Mouse (Mus musculus) embryonic stem cell, embryonic (primary cell): ENCODE data around the gene Cd79b.

Source experiments
- CTCF ChIA-PET, 4 experiments: fragments of 300-600 bp in 2 of 4; fragments of 350-600 bp in 2 of 4; sonication (Branson Sonifier 250); formaldehyde crosslinking; loops; one replicate each; lab custom pipeline; 2022; ENCODE audit warnings: inconsistent platforms in 2 of 4; lab: Charles Lee
- POLR2A ChIA-PET, 4 experiments: fragments of 300-600 bp in 2 of 4; fragments of 350-600 bp in 2 of 4; sonication (Branson Sonifier 250); formaldehyde crosslinking; loops; one replicate each; lab custom pipeline; 2022; ENCODE audit warnings: antibody characterized with exemption in 4 of 4, inconsistent platforms in 1 of 4; lab: Charles Lee

Gene Cd79b

GRCm38 (mm10) chr11:106314333-106314812, at the start of gene Cd79b:
Cd79b (minus strand) TSS chr11:106314762.
- ChIA-PET CTCF (interaction anchor here in 1 of 4 experiments (0.7 to 2.7 kb wide), 3 partner anchors 12 to 48 kb away, joined by 3 to 16 read pairs (median 3); no protein-coding TSS in a partner anchor), POLR2A (interaction anchor here in 2 of 4 experiments (0.6 to 1.5 kb wide), 10 partner anchors 14 to 187 kb away, joined by 3 to 6 read pairs (median 3); partner anchors contain the start of genes Ccdc47 (in 1 of the 2), Ern1 (in 1 of the 2) and Tcam1 (in 1 of the 2))

GRCm38 (mm10) chr11:106359350-106359749, 44.8 kb upstream of the Cd79b start:
- ChIA-PET POLR2A (no interaction called here), CTCF (interaction anchor here in 3 of 4 experiments (0.6 to 1.5 kb wide), 3 partner anchors 14 to 1483 kb away, joined by 3 to 4 read pairs (median 4); no protein-coding TSS in a partner anchor)

GRCm38 (mm10) chr11:106355382-106356128, 41.0 kb upstream of the Cd79b start:
- ChIA-PET POLR2A (interaction anchor here in 2 of 4 experiments (1.1 to 1.3 kb wide), 3 partner anchors 18 to 145 kb away, joined by 3 read pairs; no protein-coding TSS in a partner anchor), CTCF (interaction anchor here in 3 of 4 experiments (0.8 to 1.5 kb wide), 4 partner anchors 11 to 37 kb away, joined by 3 to 6 read pairs (median 4); no protein-coding TSS in a partner anchor)

GRCm38 (mm10) chr11:106354181-106354580, 39.6 kb upstream of the Cd79b start:
- ChIA-PET POLR2A (no interaction called here), CTCF (interaction anchor here in 1 of 4 experiments (0.6 kb wide), 1 partner anchor 1148 kb away, joined by 3 read pairs; no protein-coding TSS in a partner anchor)

- POLR2A ChIA-PET, result interaction anchor here in 1 of 4 experiments (0.6 kb wide), 1 partner anchor 268 kb away, joined by 5 read pairs; no protein-coding TSS in a partner anchor
Observed at GRCm38 (mm10) chr11:106353188-106353587, 38.6 kb upstream of the Cd79b start, which contains the start of gene Scn4a. Scn4a (minus strand) TSS chr11:106353288.

GRCm38 (mm10) chr11:106351941-106352340, 37.4 kb upstream of the Cd79b start:
- ChIA-PET CTCF (interaction anchor here in 2 of 4 experiments (0.6 to 1.3 kb wide), 3 partner anchors 14 to 1146 kb away, joined by 3 to 4 read pairs (median 3); no protein-coding TSS in a partner anchor), POLR2A (no interaction called here)

More at GRCm38 (mm10) chr11:106353188-106353587, 38.6 kb upstream of the Cd79b start, which contains the start of gene Scn4a:
- CTCF ChIA-PET, result interaction anchor here in 1 of 4 experiments (0.6 kb wide), 1 partner anchor 159 kb away, joined by 5 read pairs; no protein-coding TSS in a partner anchor

- ChIA-PET CTCF (interaction anchor here in 2 of 4 experiments (0.7 to 1.3 kb wide), 3 partner anchors 14 to 15 kb away, joined by 3 to 4 read pairs (median 4); no protein-coding TSS in a partner anchor), POLR2A (interaction anchor here in 1 of 4 experiments (0.5 kb wide), 1 partner anchor 20 kb away, joined by 9 read pairs; no protein-coding TSS in a partner anchor)
Observed at GRCm38 (mm10) chr11:106351253-106351652, 36.7 kb upstream of the Cd79b start.

- ChIA-PET POLR2A (no interaction called here), CTCF (interaction anchor here in 2 of 4 experiments (0.7 to 1.3 kb wide), 3 partner anchors 13 to 15 kb away, joined by 3 to 4 read pairs (median 4); no protein-coding TSS in a partner anchor)
Observed at GRCm38 (mm10) chr11:106350853-106351252, 36.3 kb upstream of the Cd79b start.

GRCm38 (mm10) chr11:106349772-106350171, 35.2 kb upstream of the Cd79b start:
- CTCF ChIA-PET, result interaction anchor here in 1 of 4 experiments (1.4 kb wide), 1 partner anchor 47 kb away, joined by 3 read pairs; no protein-coding TSS in a partner anchor
- POLR2A ChIA-PET, result interaction anchor here in 1 of 4 experiments (1.0 kb wide), 1 partner anchor 153 kb away, joined by 3 read pairs; no protein-coding TSS in a partner anchor

GRCm38 (mm10) chr11:106344910-106345309, 30.3 kb upstream of the Cd79b start:
- POLR2A ChIA-PET, result interaction anchor here in 3 of 4 experiments (0.6 to 1.9 kb wide), 6 partner anchors 10 to 156 kb away, joined by 3 to 4 read pairs (median 4); no protein-coding TSS in a partner anchor
- CTCF ChIA-PET, result interaction anchor here in 1 of 4 experiments (0.7 kb wide), 1 partner anchor 48 kb away, joined by 3 read pairs; no protein-coding TSS in a partner anchor

GRCm38 (mm10) chr11:106340990-106341520, 26.5 kb upstream of the Cd79b start:
- CTCF ChIA-PET, result interaction anchor here in 1 of 4 experiments (0.7 kb wide), 1 partner anchor 10 kb away, joined by 3 read pairs; no protein-coding TSS in a partner anchor

GRCm38 (mm10) chr11:106339323-106339722, 24.8 kb upstream of the Cd79b start:
- ChIA-PET POLR2A (interaction anchor here in 1 of 4 experiments (0.6 kb wide), 1 partner anchor 23 kb away, joined by 8 read pairs; no protein-coding TSS in a partner anchor), CTCF (interaction anchor here in 3 of 4 experiments (0.5 to 1.5 kb wide), 6 partner anchors 9 to 679 kb away, joined by 3 to 23 read pairs (median 4); no protein-coding TSS in a partner anchor)

More at GRCm38 (mm10) chr11:106340990-106341520, 26.5 kb upstream of the Cd79b start:
- POLR2A ChIA-PET, result interaction anchor here in 1 of 4 experiments (0.6 kb wide), 1 partner anchor 82 kb away, joined by 3 read pairs; no protein-coding TSS in a partner anchor

GRCm38 (mm10) chr11:106338870-106339269, 24.3 kb upstream of the Cd79b start:
- ChIA-PET CTCF (interaction anchor here in 3 of 4 experiments (0.5 to 1.5 kb wide), 3 partner anchors 27 to 679 kb away, joined by 3 to 5 read pairs (median 4); no protein-coding TSS in a partner anchor), POLR2A (interaction anchor here in 1 of 4 experiments (0.6 kb wide), 1 partner anchor 23 kb away, joined by 8 read pairs; no protein-coding TSS in a partner anchor)

- POLR2A ChIA-PET, result interaction anchor here in 1 of 4 experiments (1.6 kb wide), 1 partner anchor 11 kb away, joined by 3 read pairs; no protein-coding TSS in a partner anchor
- CTCF ChIA-PET, result interaction anchor here in 2 of 4 experiments (1.1 to 1.2 kb wide), 2 partner anchors 13 to 41 kb away, joined by 3 to 4 read pairs; no protein-coding TSS in a partner anchor
Observed at GRCm38 (mm10) chr11:106338029-106338428, 23.5 kb upstream of the Cd79b start.

GRCm38 (mm10) chr11:106334066-106334465, 19.5 kb upstream of the Cd79b start:
- ChIA-PET POLR2A (interaction anchor here (0.6 to 1.5 kb wide), 9 partner anchors 10 to 481 kb away, joined by 3 to 6 read pairs (median 3); no protein-coding TSS in a partner anchor), CTCF (interaction anchor here (0.5 to 1.4 kb wide), 10 partner anchors 31 to 375 kb away, joined by 3 to 14 read pairs (median 4); no protein-coding TSS in a partner anchor)

GRCm38 (mm10) chr11:106332458-106332857, 17.9 kb upstream of the Cd79b start:
- POLR2A ChIA-PET, result interaction anchor here in 3 of 4 experiments (0.9 to 1.6 kb wide), 5 partner anchors 11 to 169 kb away, joined by 3 to 4 read pairs (median 4); partner anchors contain the start of genes Ccdc47 (in 1 of the 3) and Ddx42 (in 1 of the 3)
- CTCF ChIA-PET, result interaction anchor here in 2 of 4 experiments (0.6 to 1.9 kb wide), 7 partner anchors 30 to 252 kb away, joined by 3 to 5 read pairs (median 3); no protein-coding TSS in a partner anchor
